Mouse (Mus musculus) right cerebral cortex, postnatal 14 days (tissue): ENCODE measurements around the gene Cdc5l.
A peak's percentile ranks its signal among the peaks of the same experiment; 100 is the strongest.
"Not testable (repeated sequence)": the region's sequence is repeated elsewhere in the genome, so short reads cannot be mapped to it uniquely, and the experiment has no call there.

ENCODE experiments used
- DNase-seq: peaks from one replicate; pipeline ENCODE4 v3.0.0; 2022

Gene Cdc5l

DNA sequence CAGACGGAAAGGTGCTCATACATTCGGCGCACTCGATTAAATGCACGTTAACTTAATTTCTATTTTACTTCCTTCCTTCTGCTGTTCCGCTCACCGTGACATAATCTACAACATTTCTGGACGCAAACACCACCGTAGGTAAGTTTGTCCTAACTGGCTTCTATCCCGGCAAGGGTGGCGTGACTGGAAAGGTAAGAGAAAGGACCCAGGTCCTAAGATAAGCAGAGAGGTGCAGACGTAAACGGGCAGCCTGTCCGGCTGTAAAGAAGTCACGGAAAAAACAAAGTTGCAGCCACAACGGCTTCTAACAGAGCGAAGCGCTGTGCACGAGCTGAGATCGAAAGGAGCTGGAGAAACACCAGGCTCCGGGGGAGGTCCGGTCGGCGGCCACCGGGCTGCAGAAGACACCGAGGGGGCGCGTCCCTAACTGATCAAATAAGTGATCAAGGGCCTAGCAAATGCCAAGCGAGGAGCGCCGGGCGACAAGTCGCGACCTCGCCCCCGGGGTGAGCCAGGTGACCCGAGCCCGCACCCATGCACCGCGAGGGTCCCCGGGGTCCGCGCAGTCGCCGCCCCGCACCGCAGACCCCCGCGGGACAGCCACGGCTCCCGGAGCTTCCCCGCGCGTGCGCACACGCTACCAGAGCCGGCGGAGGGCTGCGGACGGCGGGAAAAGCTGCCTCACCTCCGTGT is 685 bp downstream of the Cdc5l start:
- DNase-seq = no peak

DNA sequence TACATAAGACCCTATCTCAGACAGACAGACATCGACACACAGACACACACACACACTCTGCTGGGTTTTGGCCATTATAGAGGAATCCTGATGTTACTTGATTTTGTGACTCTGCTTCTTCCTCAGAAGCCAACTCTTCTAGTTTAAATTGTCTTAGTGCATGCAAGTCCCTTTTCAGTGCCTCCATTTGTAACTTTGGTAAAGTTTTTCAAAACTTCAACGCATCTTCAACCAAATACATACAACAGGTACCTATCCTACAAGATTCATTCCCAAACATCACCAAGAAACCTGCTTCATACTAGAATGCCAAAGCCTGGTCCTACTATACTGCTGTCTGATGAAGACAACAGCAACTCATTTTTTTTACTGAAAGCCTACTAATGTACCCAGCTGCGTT is 1.5 kb downstream of the Cdc5l start:
- no peak for DNase-seq

DNA sequence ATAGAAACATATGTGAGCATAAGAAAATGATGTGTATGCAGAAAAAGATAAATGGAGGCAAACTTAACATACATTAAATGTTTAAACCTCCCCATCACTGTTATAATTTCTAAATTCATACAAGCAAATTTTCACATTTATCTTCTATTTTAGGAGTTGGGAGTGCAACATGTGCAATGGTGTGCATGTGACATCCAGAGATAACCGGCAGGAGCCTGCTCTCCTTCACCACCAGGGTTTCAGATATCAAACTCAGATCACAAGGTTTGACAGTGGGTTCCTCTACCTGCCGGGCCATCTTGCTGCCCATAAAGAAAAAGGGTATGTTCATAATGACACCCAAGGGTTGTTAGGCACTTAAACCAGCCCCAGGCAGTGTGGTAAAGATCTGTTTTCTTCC is 16.1 kb downstream of the Cdc5l start:
- no peak for DNase-seq

DNA sequence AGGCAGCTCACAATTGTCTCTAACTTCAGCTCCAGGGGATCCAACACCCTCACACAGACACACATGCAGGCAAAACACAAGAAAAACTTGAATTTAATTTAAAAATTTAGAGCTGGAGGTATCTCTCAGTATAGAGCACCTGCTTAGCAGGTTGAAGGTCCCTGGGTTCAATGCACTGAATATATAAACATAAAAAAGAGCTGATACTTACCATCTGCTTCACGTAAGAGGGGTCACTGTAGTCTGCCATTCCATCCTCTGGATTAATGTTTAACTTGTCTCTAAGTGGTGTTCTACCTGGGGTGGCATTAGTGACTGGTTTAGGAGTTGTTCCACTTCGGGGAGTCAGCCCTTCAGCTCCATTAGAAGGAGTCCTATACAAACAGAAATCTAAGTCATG is 21.9 kb downstream of the Cdc5l start:
- not testable (repeated sequence) for DNase-seq

DNA sequence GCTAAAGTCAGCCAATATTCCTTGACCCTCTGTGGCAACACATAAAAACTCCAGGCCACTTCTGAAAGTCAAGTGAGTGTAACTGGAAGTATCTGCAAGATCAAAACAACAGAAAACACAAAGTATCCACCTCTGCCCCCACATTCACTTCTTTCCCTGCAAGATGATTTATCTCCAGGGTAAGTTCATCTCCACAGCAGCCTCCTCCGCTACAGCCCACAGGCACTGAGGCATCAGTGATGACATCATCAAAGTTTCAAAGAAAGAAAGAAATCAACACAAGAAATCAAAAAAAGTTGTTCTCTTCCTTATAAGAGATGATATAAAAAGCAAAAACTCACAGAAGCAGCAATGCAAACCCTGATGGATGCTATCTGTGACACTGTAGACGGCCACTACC is 24.8 kb downstream of the Cdc5l start:
- no peak for DNase-seq

DNA sequence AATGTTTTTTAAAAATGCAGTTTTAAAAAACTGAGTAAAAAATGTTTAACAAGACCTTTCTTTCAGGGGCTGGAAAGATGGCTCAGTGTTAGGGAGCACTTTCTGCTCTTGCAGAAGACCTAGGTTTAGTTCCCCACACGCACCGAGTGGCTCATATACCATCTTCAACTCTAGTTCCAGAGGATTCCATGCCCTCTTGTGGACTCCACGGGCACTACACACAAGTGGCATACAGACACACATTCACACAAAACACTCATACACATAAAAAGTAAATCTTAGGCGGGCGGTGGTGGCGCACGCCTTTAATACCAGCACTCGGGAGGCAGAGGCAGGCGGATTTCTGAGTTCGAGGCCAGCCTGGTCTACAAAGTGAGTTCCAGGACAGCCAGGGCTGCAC is 27.3 kb downstream of the Cdc5l start:
- peak; percentile 35 for DNase-seq

DNA sequence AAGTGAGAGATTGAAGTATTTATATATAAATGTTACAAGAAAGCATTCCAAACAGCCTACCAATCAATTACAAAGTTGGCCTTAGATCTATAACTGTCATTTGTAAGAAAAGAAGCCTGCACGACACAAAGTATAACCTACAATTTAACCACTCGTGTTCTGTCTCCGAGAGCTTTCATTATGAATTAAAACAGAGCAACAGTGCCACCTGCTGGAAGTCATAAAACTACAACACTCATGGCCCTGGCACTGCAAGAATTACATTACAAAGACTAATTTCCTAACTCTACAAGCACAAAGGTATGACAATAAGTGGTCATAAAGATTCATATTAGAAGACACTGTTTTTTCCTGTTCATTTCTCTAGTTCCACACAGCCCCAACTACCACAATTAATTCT is 30.3 kb downstream of the Cdc5l start:
- DNase-seq = peak; percentile 52

DNA sequence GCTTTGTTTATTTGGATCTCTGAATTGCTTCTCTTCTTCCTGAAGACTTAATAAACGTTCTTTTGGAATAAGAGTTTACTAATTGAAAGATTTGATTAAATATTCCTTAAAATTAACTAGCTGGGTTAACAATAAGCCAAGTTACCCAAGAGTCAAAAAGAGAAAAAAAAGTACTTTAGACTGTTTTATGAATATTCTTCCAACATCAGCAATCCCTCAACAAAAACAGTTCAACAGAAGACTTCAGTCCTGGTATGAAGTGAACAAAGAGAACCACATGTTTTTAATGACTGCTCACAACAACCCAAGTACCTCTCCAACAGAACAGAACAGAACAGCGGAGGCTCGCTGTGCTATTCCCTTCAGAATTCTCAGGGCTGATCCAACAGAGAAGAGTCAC is 30.9 kb downstream of the Cdc5l start:
- no peak for DNase-seq

DNA sequence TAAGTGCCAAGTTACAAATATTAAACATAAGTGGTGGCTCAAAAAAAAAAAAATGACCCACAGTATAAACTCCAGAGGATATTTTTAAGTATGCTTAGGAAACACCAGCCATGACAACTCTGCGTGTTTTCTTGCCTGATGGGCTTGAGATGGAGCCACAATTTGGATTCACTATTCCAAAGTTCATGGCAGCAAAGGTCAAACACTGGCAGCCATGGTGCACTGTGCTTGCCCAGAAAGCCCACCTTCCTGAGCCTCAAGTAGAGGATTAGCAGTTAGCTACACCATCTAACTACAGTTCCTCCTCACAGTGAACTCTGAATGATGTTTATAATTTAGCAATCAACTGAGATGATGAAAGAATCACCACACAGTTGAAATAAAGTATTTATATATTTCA is 31.4 kb downstream of the Cdc5l start:
- DNase-seq = no peak

DNA sequence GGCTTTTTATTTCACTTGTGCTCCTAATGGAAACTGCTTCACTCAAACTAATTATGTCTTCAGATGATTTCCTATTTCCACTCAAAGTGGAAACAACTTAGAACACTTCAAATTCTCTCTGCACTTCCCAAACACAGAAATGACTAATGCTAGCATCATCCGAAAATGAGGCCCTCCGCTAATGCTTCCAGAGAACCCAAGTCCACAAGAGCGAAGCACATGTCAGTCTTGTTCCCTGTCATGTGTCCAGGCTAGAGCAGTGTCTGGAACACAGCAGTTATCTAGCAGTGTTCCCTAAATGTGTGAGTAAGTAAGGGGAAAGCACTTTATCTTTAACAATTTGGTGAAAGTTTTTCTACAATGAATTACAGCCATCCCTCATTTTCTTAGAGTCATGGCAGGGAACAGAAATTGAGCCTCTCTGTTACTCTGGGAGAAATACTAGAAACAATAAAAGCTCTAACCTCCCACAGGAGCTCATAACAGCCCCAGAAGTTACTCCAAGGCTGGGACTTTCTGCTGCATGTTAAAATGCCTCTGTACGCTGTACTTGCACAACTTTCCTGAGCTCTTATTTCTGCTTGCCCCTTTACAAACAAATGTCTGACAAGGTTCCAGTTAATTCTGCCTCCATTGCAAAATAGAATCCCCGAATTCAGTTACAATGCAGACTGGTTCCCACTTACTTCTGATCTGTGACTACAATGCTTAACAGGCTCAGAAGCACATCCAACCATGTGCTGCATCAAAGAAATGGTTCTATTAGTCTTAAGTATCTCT is 32.2 kb downstream of the Cdc5l start:
- DNase-seq = no peak

DNA sequence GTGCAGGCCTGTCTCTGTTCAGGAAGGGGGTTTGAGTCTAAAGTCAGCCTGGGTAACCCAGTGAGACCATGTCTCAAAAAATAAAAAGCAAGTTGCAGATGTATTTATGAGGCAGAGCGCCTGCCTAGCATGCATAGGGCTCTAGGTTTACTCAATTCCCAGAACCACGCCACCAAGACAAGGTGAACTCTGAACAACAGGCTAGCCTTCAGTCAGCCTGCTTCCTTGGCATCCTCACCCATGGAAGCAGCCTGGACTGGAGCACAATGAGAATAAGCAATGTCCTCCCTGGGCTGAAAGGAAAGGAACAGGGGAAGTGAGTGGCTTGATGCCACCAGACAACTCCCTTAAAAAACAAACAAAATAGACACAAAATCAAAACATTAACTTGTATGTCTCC is 35.5 kb downstream of the Cdc5l start:
- DNase-seq = no peak

DNA sequence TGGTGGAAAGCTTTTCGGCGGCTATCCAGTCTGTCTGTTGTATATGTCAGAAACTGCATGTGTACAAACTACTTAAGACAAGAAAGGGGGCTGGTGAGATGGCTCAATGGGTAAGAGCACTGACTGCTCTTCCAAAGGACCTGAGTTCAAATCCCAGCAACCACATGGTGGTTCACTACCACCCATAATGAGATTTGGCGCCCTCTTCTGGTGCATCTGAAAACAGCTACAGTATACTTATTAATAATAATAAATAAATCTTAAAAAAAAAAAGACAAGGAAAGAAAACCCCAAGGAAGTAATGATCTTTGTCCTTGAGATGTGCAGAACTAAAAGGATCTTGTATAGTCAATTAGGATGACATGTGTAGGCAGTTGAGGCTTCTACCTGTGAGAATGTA is 36.0 kb downstream of the Cdc5l start:
- no peak for DNase-seq

DNA sequence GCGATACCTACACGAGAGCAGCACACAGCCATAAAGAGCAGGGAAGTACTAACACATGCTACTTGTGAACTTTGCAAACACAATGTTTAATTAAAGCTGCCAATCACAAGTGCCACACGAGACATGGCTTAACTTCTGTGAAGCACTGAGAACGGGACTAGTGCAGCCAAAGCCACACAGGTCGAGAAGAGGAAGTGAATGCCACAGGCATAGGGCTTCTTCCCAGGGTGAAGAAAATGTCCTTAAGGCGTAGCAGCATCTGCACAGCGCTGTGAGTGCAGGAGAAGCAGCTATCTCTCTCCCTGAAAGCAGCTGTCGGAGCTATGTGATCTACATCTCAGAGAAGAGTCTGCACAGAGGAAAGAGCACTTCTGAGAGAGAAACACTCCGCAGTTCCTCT is 38.9 kb downstream of the Cdc5l start:
- no peak for DNase-seq

DNA sequence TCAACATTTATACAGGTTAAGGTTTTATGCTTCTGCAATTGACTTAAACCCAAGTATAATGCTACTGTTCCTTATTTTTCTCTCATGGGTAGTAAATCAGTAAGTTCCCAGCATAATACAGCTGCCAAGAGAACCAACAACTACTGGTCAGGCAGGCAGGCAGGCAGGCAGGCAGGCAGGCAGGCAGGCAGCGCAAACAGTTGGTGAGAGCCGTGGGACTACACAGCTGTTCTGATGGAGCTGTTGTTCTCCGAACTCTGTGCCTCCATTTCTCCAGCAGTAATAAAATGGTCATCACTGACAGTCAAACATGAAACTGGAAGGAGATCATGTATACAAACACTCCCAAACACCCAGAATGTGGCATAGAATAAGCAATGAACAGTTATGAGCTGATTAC is 39.8 kb downstream of the Cdc5l start:
- no peak for DNase-seq

DNA sequence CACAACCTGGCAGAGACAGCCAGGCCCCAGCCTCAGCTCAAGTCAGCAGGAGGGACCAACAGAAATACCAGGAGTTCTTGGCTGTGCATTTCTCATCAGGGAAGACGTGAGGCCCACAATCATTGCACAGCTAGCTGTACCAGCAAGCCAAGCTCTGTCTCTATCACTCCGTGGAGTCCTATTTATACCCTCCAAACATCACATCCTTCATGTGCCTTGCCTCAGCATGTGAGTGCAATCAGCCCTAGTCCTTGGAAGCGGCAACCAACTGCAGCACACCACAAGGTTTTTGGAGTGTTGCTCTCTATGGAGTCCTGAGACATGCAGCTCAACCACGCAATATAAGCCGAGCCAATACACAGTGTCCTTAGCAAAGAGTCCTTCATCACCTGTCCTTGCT is 43.6 kb downstream of the Cdc5l start:
- no peak for DNase-seq

DNA sequence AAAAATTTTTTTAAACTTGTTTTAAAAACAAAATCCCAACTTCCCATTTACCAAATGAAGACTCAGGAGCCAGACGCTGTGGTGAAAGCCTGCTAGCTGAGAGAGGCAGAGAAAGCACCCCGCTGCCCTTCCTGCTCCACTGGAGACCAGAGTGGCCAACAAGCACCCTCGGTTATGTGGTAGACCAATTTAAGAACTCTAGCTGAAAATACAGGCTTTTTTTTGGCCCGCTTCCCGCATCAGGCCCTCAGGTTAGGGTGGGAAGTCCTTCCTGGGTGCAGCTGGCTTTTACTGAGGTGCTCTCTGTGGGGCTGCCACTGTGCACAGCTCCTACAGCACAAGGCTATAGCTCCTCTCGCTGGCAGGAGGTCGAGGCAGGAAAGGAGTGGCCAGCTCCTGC is 46.6 kb downstream of the Cdc5l start:
- no peak for DNase-seq

DNA sequence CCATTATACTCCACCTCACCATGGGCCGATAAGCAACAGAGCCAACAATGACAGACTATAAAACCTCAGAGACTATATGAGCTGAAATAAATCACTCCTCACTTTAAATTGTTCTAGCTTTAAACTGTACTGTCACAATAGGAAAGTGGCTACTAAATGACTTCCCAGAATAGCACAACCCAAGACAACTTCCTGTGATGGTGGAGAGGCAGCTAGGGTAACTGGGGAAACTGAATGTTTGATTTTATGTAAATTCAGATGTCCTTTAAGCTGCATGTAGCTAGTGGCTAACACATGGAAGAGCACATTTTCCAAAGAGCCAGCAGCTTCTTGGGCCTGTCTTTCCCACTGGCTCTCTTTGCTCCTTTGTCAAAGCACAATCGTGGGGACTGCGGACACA is 50.2 kb downstream of the Cdc5l start:
- no peak for DNase-seq

DNA sequence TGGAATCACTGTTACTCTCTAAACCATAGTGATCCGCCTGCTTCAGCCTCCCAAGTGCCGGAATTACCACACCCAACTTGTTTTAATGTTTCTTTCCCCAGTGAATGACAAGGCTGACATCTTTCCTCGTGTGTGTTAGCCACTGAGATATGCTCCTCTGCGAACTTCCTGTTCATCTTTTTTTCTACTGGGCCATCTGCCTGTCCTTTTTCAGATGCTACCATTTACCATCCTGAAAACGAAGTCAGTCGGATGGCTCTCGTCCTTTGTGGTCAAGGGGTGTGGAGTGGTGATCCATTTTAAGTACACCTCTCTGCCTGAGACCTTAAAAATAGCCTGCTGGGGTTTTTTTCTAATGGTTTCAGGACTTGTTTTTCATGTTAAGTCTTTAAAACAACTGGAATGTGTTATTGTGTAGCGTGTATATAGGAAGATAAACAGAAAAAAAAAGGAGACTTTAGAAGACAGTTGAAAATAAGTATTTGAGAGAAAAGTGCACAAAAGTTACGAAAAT is 54.2 kb downstream of the Cdc5l start:
- DNase-seq = no peak

DNA sequence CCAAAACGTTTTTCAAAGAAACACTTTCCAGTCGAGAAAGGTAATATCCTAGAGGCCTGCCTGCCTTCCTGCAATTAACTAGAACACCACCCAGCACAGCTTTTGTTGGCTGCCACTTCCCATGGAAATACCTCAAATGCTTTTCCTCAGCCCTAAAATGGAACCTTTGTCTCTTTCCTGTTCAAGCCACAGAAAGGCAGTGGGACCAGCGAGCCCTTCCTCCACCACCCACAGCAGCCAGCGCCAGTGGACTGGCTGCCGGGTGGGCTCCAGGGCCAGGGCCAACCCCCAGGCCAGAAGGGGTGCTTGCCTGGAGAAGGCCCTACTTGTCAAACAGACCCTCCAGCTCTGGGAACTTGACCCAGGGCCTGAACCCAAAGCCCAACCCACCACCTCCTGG is 56.2 kb downstream of the Cdc5l start:
- no peak for DNase-seq

DNA sequence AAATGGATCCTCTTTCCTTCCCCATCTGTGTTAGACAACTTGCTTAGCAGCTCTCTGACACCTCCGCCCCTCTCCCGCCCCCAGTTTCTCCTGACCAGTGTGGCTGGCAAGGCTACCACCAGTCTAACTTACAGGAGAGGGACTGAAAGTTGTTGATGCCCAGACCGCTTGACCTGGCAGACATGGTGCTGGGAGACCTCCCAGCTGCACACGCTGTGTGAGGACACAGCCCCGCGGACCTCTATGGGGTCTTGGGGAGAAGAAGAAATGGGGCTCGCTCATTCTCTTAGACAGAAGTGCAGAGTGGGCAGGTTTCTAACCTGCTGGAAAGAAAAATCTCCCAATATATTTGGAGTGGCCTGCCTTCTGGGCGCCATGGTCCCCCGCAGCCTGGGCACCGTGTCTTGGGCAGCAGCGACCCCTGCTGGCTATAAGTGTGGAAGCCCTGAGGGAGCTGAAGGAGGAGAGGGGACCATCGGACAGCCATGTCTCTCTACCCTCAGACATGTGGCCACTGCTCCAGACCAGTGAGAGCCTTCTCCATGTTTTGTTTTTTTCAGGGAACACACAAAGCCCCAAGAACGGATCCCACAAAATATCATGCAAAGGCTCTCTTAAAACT is 59.4 kb downstream of the Cdc5l start:
- peak; percentile 89 for DNase-seq

DNA sequence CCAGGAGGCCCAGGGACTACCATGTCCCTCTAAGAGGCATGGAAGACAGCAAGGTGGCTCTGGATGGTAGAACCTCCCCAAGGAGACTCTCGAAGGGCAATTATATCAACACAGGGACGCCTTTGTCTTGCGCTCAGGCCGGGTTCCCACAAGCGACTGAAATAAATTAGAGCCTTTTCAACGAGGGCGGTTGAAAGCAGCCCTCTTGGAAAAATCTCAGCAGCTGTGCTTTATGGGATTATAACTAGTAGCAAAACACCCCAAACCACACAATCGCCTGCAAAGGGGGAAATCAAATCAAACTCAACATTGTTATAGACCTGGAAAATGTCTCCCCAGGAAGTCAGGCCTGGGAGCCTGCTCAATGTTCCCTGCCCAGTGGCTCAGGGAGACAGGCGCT is 62.5 kb downstream of the Cdc5l start:
- DNase-seq = no peak

DNA sequence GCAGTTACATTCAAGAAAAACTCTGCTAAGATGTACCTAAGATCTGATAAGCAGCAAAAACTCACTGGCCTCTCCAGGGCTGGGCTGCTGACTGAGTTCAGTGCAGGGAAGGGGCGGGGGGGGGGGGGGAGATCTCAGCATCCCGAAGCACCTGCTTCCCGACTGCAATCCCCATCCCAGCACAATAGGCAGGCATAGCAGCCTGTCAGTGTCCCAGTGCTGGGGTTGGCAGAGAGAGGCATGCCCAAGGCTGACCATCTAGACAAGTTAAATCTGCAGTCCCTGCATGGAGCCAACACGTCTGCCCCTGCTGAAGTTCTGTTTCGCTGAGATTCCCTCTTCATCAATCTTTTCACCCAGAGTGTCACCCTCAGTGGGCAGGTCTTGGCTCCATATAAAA is 63.0 kb downstream of the Cdc5l start:
- DNase-seq = no peak

DNA sequence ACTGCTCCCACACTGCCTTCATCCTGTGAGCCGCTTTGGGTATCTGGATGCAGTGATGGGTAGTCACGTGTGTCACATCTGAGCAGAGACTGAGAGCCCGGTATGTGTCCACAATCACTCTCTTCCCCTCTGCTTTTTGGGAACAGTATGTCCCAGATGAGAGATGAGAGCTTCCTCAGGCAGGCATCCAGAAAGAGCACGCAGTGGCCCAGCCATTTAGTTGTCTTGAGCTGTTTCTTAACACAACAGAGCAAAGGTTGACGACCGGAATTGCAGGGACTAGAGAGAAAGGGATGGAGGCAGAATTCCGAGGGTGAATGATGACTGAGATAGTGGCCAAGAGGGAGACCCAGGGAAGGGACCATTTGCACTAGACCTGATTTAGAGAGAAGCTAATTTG is 68.7 kb downstream of the Cdc5l start:
- DNase-seq = no peak

DNA sequence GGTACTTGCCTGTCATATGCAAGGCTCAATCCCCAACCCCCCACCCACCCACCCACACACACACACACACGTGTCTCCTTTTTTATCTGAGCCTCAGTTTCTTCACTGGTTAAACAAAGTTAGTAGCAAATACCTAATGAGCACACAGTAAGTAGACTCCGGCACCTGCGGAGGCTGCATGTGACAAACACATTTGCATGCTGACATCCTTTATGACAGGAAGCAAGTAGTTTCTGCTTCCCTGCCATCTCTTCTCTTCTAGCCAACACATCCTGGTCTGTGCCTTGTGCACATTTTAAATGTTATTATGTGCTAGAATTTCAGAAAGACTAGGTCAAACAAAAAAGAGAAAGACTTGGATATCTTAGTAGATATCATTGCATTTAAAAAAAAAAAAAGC is 72.6 kb downstream of the Cdc5l start:
- DNase-seq = no peak
